In the genomic region with DNA sequence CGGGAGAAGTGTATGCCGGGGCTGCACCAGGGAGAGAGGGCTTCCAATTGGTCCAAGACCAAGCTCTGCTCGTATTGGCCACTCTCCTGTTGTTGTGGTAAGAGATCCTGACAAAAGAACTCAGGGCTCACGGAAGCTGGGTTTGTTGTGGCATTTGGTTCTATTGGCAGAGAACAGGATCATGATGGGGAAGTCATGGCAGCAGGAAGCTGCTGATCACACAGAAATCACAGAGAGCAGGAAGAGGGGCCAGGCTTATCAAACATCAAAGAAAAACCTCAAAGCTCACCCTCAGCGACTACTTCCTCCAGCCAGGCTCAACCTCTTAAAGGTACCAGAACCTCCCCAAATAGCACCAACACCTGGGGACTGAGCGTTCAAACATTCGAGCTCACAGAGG, we compare ENCODE assay signal across 12 mouse cellular contexts. TPM values are rescaled to one million over a fixed set of nuclear protein-coding genes. Genes with fewer than 3 reads are reported as not detected.
DNase-seq lines count a peak whose midpoint lies in the region; ATAC-seq and TF ChIP-seq lines count a peak whose summit lies in the region.
"Had no signal": no experiment of that assay in that cellular context is flagged by ENCODE, and none has a peak within 500 bp of the region (broad histone marks: within the 10 kb centered on the region; RNA-seq: fewer than 3 reads in every experiment).

No protein-coding gene starts in this region.

- no peak for TF ChIP-seq EP300 in heart, postnatal 0 days (IDR thresholded peaks at IDR 0.05; ENCODE audit: low read depth)
- no peak for TF ChIP-seq EP300 in liver, postnatal 0 days (IDR thresholded peaks at IDR 0.05; ENCODE audit: low read depth)

- 11% methylated on average over 7 of the region's 7 CpGs for WGBS in heart, embryonic 13.5 days
- 7% methylated on average over 7 of the region's 7 CpGs for WGBS in spleen, adult 2 months
- 30% methylated on average over 7 of the region's 7 CpGs for WGBS in heart, postnatal 0 days
- WGBS in liver, postnatal 0 days (ENCODE audit: insufficient replicate concordance) = 7% methylated on average over 7 of the region's 7 CpGs

- DNase-seq in heart, postnatal 36 days = no peak
- peak in 1 of 2 experiments; percentile 39 for DNase-seq in spleen, adult 2 months (ENCODE audit: low read depth in 1 of 2, low spot score in 2 of 2)
- no peak for DNase-seq in spleen, postnatal 10 days (ENCODE audit: low spot score in 2 of 2)
- DNase-seq in heart, postnatal 0 days (ENCODE audit: low spot score) = no peak
- DNase-seq in liver = no peak
- DNase-seq in liver, postnatal 0 days = no peak
- DNase-seq: adrenal gland, postnatal 10 days; embryo, embryonic 11 days; gastrocnemius, postnatal 36 days had no signal

- H3K4me1 ChIP-seq in heart, embryonic 13.5 days = peaks cover 35% of the 10 kb centered on the region
- H3K4me1 ChIP-seq in spleen, adult 2 months (ENCODE audit: control insufficient read depth, insufficient read depth, insufficient read length) = peaks cover 14% of the 10 kb centered on the region
- peaks cover 12% of the 10 kb centered on the region for H3K4me1 ChIP-seq in heart, postnatal 0 days (ENCODE audit: control insufficient read depth, insufficient read depth)
- H3K4me1 ChIP-seq in liver, postnatal 0 days (ENCODE audit: insufficient read depth) = peaks cover 33% of the 10 kb centered on the region

- H3K27me3 ChIP-seq in heart, embryonic 13.5 days (replicated peaks) = 0 out of 2 replicates have a peak, but pooled peaks cover 5% of the 10 kb centered on the region
- H3K27me3 ChIP-seq in spleen, adult 2 months (ENCODE audit: control insufficient read depth, insufficient read depth, low read length) = no peaks in the 10 kb centered on the region
- H3K27me3 ChIP-seq in heart, postnatal 0 days (ENCODE audit: control insufficient read depth, insufficient read depth, low read length) = no peaks in the 10 kb centered on the region
- peaks cover 3% of the 10 kb centered on the region; the same call in 1 of the 2 replicates for H3K27me3 ChIP-seq in liver, postnatal 0 days (ENCODE audit: insufficient read depth, low read length)
- H3K27me3 ChIP-seq: stomach, embryonic 15.5 days had no signal

- ATAC-seq in heart, embryonic 13.5 days (ENCODE audit: extremely low read depth, insufficient number of reproducible peaks, low FRiP score, low TSS enrichment) = no peak
- ATAC-seq in heart, postnatal 0 days (ENCODE audit: insufficient read depth, low read depth) = no peak
- peak; percentile 46; the same call in 1 of the 2 replicates for ATAC-seq in neutrophil, adult 5-6 weeks (ENCODE audit: extremely low read depth, insufficient number of reproducible peaks, low FRiP score, poor library complexity, severe bottlenecking)
- ATAC-seq in liver, postnatal 0 days = no peak

- H3K9ac ChIP-seq in heart, embryonic 13.5 days = no peak overlapping the region
- H3K9ac ChIP-seq in heart, postnatal 0 days (replicated peaks; ENCODE audit: low read depth, low read length) = no peak overlapping the region
- H3K9ac ChIP-seq in liver, postnatal 0 days (replicated peaks) = no peak overlapping the region
- H3K9ac ChIP-seq: stomach, embryonic 15.5 days had no signal

- no peaks in the 10 kb centered on the region for H3K36me3 ChIP-seq in heart, embryonic 13.5 days
- H3K36me3 ChIP-seq in spleen, adult 2 months (ENCODE audit: control insufficient read depth, insufficient read depth, low read length) = no peaks in the 10 kb centered on the region
- H3K36me3 ChIP-seq in heart, postnatal 0 days (replicated peaks; ENCODE audit: control insufficient read depth, insufficient read depth, low read length) = no peaks in the 10 kb centered on the region
- H3K36me3 ChIP-seq in liver, postnatal 0 days (replicated peaks; ENCODE audit: insufficient read depth, low read length) = no peaks in the 10 kb centered on the region
- H3K36me3 ChIP-seq: stomach, embryonic 15.5 days had no signal

- 0 out of 2 replicates have a peak overlapping the region, but pooled peaks have one; percentile 0 for H3K4me3 ChIP-seq in heart, embryonic 13.5 days
- no peak overlapping the region for H3K4me3 ChIP-seq in spleen, adult 2 months (ENCODE audit: extremely low read depth, insufficient read depth, insufficient read length)
- no peak overlapping the region for H3K4me3 ChIP-seq in heart, postnatal 0 days (ENCODE audit: low read depth, low read length)
- H3K4me3 ChIP-seq in liver, postnatal 0 days (ENCODE audit: low read depth, low read length) = no peak overlapping the region
- H3K4me3 ChIP-seq: stomach, embryonic 15.5 days had no signal

- H3K9me3 ChIP-seq in heart, embryonic 13.5 days = no peaks in the 10 kb centered on the region
- H3K9me3 ChIP-seq in heart, postnatal 0 days (replicated peaks; ENCODE audit: control insufficient read depth, low read length) = no peaks in the 10 kb centered on the region
- no peaks in the 10 kb centered on the region for H3K9me3 ChIP-seq in liver, postnatal 0 days (ENCODE audit: low read length)
- H3K9me3 ChIP-seq: stomach, embryonic 15.5 days had no signal

- no peak for TF ChIP-seq CTCF in spleen, adult 2 months (IDR thresholded peaks at IDR 0.05; ENCODE audit: extremely low read depth, insufficient read depth, insufficient read length, insufficient replicate concordance)
- no peak for TF ChIP-seq CTCF in heart, postnatal 0 days (IDR thresholded peaks at IDR 0.05; ENCODE audit: low read depth)
- no peak for TF ChIP-seq CTCF in liver, postnatal 0 days (IDR thresholded peaks at IDR 0.05; ENCODE audit: low read depth)

- no peak for TF ChIP-seq POLR2A in spleen, adult 2 months (IDR thresholded peaks at IDR 0.05; ENCODE audit: low read depth, low read length)

- intact Hi-C loops in heart, postnatal 36 days (cut with DNase I) = no loop called here

- no peak overlapping the region for H3K27ac ChIP-seq in heart, embryonic 13.5 days (replicated peaks)
- H3K27ac ChIP-seq in spleen, adult 2 months (ENCODE audit: insufficient read depth, low read length) = 0 out of 2 replicates have a peak overlapping the region, but pooled peaks have one; percentile 12
- H3K27ac ChIP-seq in heart, postnatal 0 days (ENCODE audit: low read depth) = no peak overlapping the region
- no peak overlapping the region for H3K27ac ChIP-seq in liver, postnatal 0 days (ENCODE audit: low read depth)
- H3K27ac ChIP-seq: stomach, embryonic 15.5 days had no signal

- peak overlapping the region; percentile 20 for H3K4me2 ChIP-seq in heart, embryonic 13.5 days
- 0 out of 2 replicates have a peak overlapping the region, but pooled peaks have one; percentile 22 for H3K4me2 ChIP-seq in heart, postnatal 0 days (ENCODE audit: low read depth, low read length)
- H3K4me2 ChIP-seq in liver, postnatal 0 days (ENCODE audit: low read depth, low read length) = no peak overlapping the region
- H3K4me2 ChIP-seq: stomach, embryonic 15.5 days had no signal

RNA-seq across cellular contexts. Expression of a gene that starts 41.3 kb away (rescaled TPM):
- polyA plus RNA-seq in heart, embryonic 13.5 days (2015; fragmentation: Nextera tagmentation; extraction: Ambion mirVana) = 14.0 and 15.2 TPM in 2 replicates
- total RNA-seq in heart, postnatal 36 days (2021) = 10 to 100 TPM in 1 of 2 experiments, 1 to 10 TPM in 1; 5.0 to 17.9 TPM
- polyA plus RNA-seq in spleen, adult 2 months (2012; rRNA removed) = 1.6 and 2.3 TPM in 2 replicates
- total RNA-seq in heart, postnatal 0 days (2014; rRNA removed; ENCODE audit: low replicate concordance) = 44.1 and 54.0 TPM in 2 replicates
- 5.5 and 13.9 TPM in 2 replicates for polyA plus RNA-seq in heart, postnatal 0 days (2015; fragmentation: Nextera tagmentation; extraction: Ambion mirVana)
- total RNA-seq in neutrophil, adult 5-6 weeks (2017) = 120 and 181 TPM in 2 replicates
- 1.00 and 1.3 TPM in 2 replicates for polyA plus RNA-seq in liver, postnatal 0 days (2015; fragmentation: Nextera tagmentation; extraction: Ambion mirVana)

RNA-seq across cellular contexts. Expression of a gene that starts 58.9 kb away (rescaled TPM):
- polyA plus RNA-seq in heart, embryonic 13.5 days (2015; fragmentation: Nextera tagmentation; extraction: Ambion mirVana) = 98.9 and 104 TPM in 2 replicates
- 100 to 1,000 TPM; 105 to 108 TPM for total RNA-seq in heart, postnatal 36 days (2021)
- polyA plus RNA-seq in spleen, adult 2 months (2012; rRNA removed) = 51.4 and 59.6 TPM in 2 replicates
- total RNA-seq in heart, postnatal 0 days (2014; rRNA removed; ENCODE audit: low replicate concordance) = 209 and 250 TPM in 2 replicates
- 166 and 171 TPM in 2 replicates for polyA plus RNA-seq in heart, postnatal 0 days (2015; fragmentation: Nextera tagmentation; extraction: Ambion mirVana)
- total RNA-seq in neutrophil, adult 5-6 weeks (2017) = not detected in 2 replicates
- 36.6 and 37.0 TPM in 2 replicates for polyA plus RNA-seq in liver, postnatal 0 days (2015; fragmentation: Nextera tagmentation; extraction: Ambion mirVana)
